Mouse (Mus musculus) urinary bladder, postnatal 25 days (tissue): ENCODE measurements around the gene Itm2c.

Experiments
- DNase-seq: peaks from one replicate; pipeline ENCODE4 v3.0.0; 2022; ENCODE audit warnings: low spot score

Itm2c gene

GRCm38 (mm10) chr1:85934560-85934959 is 40.5 kb downstream of the Itm2c start:
- DNase-seq = no peak

- DNase-seq = peak; percentile 47
Measured at GRCm38 (mm10) chr1:85935148-85935852, 41.2 kb downstream of the Itm2c start.

GRCm38 (mm10) chr1:85936265-85936664 is 42.2 kb downstream of the Itm2c start:
- DNase-seq = no peak

- no peak for DNase-seq
Measured at GRCm38 (mm10) chr1:85937323-85937722, 43.2 kb downstream of the Itm2c start.

GRCm38 (mm10) chr1:85942318-85942717 is 48.2 kb downstream of the Itm2c start:
- DNase-seq = no peak

GRCm38 (mm10) chr1:85949085-85949684 is 55.1 kb downstream of the Itm2c start:
- DNase-seq = no peak

- no peak for DNase-seq
Measured at GRCm38 (mm10) chr1:85955150-85955549, 61.1 kb downstream of the Itm2c start.

- DNase-seq = no peak
Measured at GRCm38 (mm10) chr1:85957290-85957689, 63.2 kb downstream of the Itm2c start.

- no peak for DNase-seq
Measured at GRCm38 (mm10) chr1:85957942-85958619, 64.0 kb downstream of the Itm2c start.
